In genomic region chr8:11778646-11779433, GRCm38 (mm10) we compare ENCODE assay signal across 7 mouse cellular contexts. TPM values are rescaled to one million over a fixed set of nuclear protein-coding genes. Genes with fewer than 3 reads are reported as not detected.
DNase-seq lines count a peak whose midpoint lies in the region; ATAC-seq and TF ChIP-seq lines count a peak whose summit lies in the region.

No protein-coding gene starts in this region.

- intact Hi-C loops in gastrocnemius, postnatal 14 days (cut with DNase I; ENCODE audit: low total_unique reads): no loop called here

- peaks cover 3% of the 10 kb centered on the region for H3K36me3 ChIP-seq in neural tube, embryonic 11.5 days (ENCODE audit: control insufficient read depth, insufficient read depth, low read length)
- peaks cover 26% of the 10 kb centered on the region for H3K36me3 ChIP-seq in heart, postnatal 0 days (replicated peaks; ENCODE audit: control insufficient read depth, insufficient read depth, low read length)
- H3K36me3 ChIP-seq in limb, embryonic 15.5 days: peaks cover 28% of the 10 kb centered on the region

- H3K4me2 ChIP-seq in neural tube, embryonic 11.5 days (ENCODE audit: low read depth): no peak overlapping the region
- H3K4me2 ChIP-seq in heart, postnatal 0 days (ENCODE audit: low read depth, low read length): peak overlapping the region; percentile 55
- no peak overlapping the region for H3K4me2 ChIP-seq in limb, embryonic 15.5 days

- TF ChIP-seq EP300 in heart, postnatal 0 days (IDR thresholded peaks at IDR 0.05; ENCODE audit: low read depth): no peak

- H3K27ac ChIP-seq in neural tube, embryonic 11.5 days (ENCODE audit: low read depth, low read length): 0 out of 2 replicates have a peak overlapping the region, but pooled peaks have one; percentile 27
- H3K27ac ChIP-seq in heart, postnatal 0 days (ENCODE audit: low read depth): peak overlapping the region; percentile 87
- H3K27ac ChIP-seq in limb, embryonic 15.5 days: peak overlapping the region; percentile 70; the same call in 1 of the 2 replicates

- WGBS in neural tube, embryonic 11.5 days: 82% methylated on average over 8 of the region's 8 CpGs
- WGBS in heart, postnatal 0 days: 66% methylated on average over 8 of the region's 8 CpGs
- 74% methylated on average over 8 of the region's 8 CpGs for WGBS in limb, embryonic 15.5 days

- no peak overlapping the region for H3K9ac ChIP-seq in neural tube, embryonic 11.5 days (ENCODE audit: low read length)
- H3K9ac ChIP-seq in heart, postnatal 0 days (replicated peaks; ENCODE audit: low read depth, low read length): peak overlapping the region; percentile 47
- no peak overlapping the region for H3K9ac ChIP-seq in limb, embryonic 15.5 days

- H3K27me3 ChIP-seq in neural tube, embryonic 11.5 days (ENCODE audit: control insufficient read depth, insufficient read depth, low read length): no peaks in the 10 kb centered on the region
- H3K27me3 ChIP-seq in heart, postnatal 0 days (ENCODE audit: control insufficient read depth, insufficient read depth, low read length): no peaks in the 10 kb centered on the region
- no peaks in the 10 kb centered on the region for H3K27me3 ChIP-seq in limb, embryonic 15.5 days

- DNase-seq in neural tube, embryonic 11.5 days (ENCODE audit: low spot score): no peak
- DNase-seq in neural tube, embryonic 10.5 days (ENCODE audit: extremely low spot score, low spot score): no peak
- peak; percentile 66 for DNase-seq in heart, postnatal 0 days (ENCODE audit: low spot score)
- DNase-seq in spleen, adult 18-20 months: no peak
- no peak for DNase-seq in left cerebral cortex, adult 8-10 months (ENCODE audit: low spot score in 2 of 2)
- DNase-seq in gastrocnemius, postnatal 14 days: no peak

- H3K4me1 ChIP-seq in neural tube, embryonic 11.5 days (ENCODE audit: control insufficient read depth, insufficient read depth, low read length): peaks cover 15% of the 10 kb centered on the region
- H3K4me1 ChIP-seq in heart, postnatal 0 days (ENCODE audit: control insufficient read depth, insufficient read depth): peaks cover 56% of the 10 kb centered on the region
- peaks cover 52% of the 10 kb centered on the region for H3K4me1 ChIP-seq in limb, embryonic 15.5 days

- no peak overlapping the region for H3K4me3 ChIP-seq in neural tube, embryonic 11.5 days (ENCODE audit: low read depth, low read length)
- H3K4me3 ChIP-seq in heart, postnatal 0 days (ENCODE audit: low read depth, low read length): peak overlapping the region; percentile 39
- H3K4me3 ChIP-seq in limb, embryonic 15.5 days: peak overlapping the region; percentile 13; the same call in 1 of the 2 replicates

- no peak for TF ChIP-seq CTCF in heart, postnatal 0 days (IDR thresholded peaks at IDR 0.05; ENCODE audit: low read depth)

- no peaks in the 10 kb centered on the region for H3K9me3 ChIP-seq in neural tube, embryonic 11.5 days (ENCODE audit: control insufficient read depth, low read length)
- no peaks in the 10 kb centered on the region for H3K9me3 ChIP-seq in heart, postnatal 0 days (replicated peaks; ENCODE audit: control insufficient read depth, low read length)
- H3K9me3 ChIP-seq in limb, embryonic 15.5 days: no peaks in the 10 kb centered on the region

- ATAC-seq in neural tube, embryonic 11.5 days (ENCODE audit: insufficient read depth, low FRiP score, low TSS enrichment): no peak
- peak; percentile 42 for ATAC-seq in heart, postnatal 0 days (ENCODE audit: insufficient read depth, low read depth)
- ATAC-seq in limb, embryonic 15.5 days (ENCODE audit: insufficient number of reproducible peaks, low FRiP score, low TSS enrichment, low read depth): no peak

RNA-seq across cellular contexts. Expression of gene Arhgef7, which starts 51.3 kb away (rescaled TPM):
- 66.5 and 71.1 TPM in 2 replicates for polyA plus RNA-seq in neural tube, embryonic 11.5 days (2014; fragmentation: Nextera tagmentation; extraction: Ambion mirVana)
- 77.1 TPM in 2 replicates for total RNA-seq in heart, postnatal 0 days (2014; rRNA removed; ENCODE audit: low replicate concordance)
- 43.7 and 49.2 TPM in 2 replicates for polyA plus RNA-seq in heart, postnatal 0 days (2015; fragmentation: Nextera tagmentation; extraction: Ambion mirVana)
- 50.1 and 55.5 TPM in 2 replicates for polyA plus RNA-seq in limb, embryonic 15.5 days (2015; fragmentation: Nextera tagmentation; extraction: Ambion mirVana)
- 100 to 1,000 TPM in 2 of 4 experiments, 10 to 100 TPM in 2; 98.8 to 109 (median 103) TPM for total RNA-seq in left cerebral cortex, adult 8-10 months (2022)
- total RNA-seq in gastrocnemius, postnatal 14 days (2021): 10 to 100 TPM; 54.5 to 64.7 TPM

Comparison
In these comparisons a context has a peak if more than half of its experiments do, and no peak if none do; other contexts are left out.
1. H3K27ac ChIP-seq: peak in every context shown above with its lines; median percentile 87 in heart, postnatal 0 days; 70 in limb, embryonic 15.5 days; 27 in neural tube, embryonic 11.5 days.